Mouse (Mus musculus): ENCODE measurements around the gene Elmo1.

Gene Elmo1

DNA sequence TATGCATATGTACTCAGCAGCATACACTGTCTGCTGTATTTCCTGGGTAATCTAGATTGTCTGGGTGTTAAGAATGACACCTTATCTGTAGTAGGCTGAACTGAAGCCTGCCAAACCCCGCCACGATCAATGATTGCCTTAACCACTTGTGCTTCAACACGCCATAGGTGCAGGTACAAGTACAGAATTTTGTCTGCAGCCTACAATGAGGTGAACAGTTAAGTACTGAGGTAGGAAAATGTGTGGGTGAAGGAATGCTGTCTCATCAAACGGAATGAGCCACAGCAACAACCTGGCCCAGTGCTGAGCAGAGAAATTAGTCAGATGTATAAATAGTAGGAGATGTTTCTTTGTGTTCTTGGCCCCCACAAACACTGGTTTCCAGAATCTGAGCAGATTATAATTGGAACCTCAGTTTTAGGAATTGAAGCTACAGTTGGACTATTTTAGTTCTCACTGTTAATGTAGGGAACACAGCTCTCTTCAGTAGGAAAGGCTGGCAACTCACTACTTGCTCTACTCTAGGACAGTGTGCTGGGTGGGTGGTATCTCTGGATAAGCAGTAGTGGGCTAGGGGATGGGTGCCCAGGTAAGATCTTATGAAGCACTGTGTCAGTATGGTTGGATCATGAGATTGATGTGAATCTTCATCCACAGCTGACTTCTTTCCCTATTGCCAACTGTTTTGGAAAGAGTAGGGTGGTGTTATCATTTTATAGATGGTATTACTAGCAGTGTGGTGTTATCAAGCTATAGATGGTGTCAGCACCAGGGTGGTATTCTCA lies 4.7 kb downstream of the Elmo1 start:
- DNase-seq (ENCODE audit: low read depth, low spot score) = no peak

DNA sequence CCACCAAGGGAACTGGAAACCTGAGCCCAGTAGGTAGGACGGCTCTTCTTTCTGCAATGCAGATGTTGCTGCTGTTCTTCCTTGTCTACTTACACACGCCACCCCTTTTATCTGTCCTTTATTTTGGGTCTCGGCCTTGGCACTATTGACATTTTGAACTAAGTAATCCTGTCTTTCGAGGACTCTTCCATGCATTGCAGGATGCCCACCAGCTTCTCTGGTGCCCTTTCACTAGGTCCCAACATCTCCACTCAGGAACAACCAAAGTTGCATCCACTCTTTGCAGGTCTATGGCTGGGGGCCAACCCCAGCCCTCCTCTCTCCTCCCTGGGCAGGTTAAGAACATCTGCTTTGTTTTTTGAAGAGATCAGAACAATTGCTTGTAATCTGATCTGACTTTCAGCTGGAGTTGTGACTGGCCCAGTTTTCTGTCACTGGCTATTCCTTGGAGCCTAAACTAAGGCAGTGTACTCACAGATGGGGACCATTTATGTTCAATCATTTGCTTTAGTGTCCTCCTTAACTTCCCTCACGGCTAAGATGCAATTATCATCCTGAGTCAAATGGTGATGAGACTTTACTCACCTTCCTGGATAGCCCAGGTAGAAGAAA lies 6.7 kb downstream of the Elmo1 start:
- peak; percentile 33 for DNase-seq (ENCODE audit: low read depth, low spot score)

DNA sequence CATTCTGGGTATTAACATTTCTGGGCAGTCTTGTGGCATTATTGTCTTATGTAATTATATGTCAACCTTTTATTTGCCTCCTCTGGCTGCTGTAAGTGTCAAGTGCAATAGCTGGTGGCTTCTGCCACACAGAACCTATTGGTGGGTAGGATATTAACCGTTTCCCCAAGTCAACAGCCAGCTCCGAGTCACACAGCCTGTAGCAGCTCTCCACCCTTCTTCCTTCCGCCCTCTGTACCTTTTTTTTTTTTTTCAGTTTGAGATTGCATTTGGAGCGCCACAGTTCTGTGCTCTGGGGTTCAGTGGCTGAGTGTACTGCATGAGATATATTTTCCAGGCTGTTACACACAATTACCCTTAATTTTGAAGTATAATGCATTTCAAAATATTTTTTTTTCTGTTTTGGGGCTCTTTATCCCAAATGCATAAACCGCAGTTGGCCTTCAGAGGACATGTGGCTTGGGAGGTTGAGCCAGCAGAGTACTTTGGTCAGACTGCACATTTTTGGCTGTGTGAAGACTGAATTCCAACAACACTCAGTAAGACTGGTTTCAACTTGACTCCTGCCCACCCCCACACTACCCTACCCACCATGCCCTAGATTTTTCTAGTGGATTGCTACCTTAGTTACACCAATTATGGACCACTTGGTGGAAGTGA lies 7.7 kb downstream of the Elmo1 start:
- no peak for DNase-seq (ENCODE audit: low read depth, low spot score)

DNA sequence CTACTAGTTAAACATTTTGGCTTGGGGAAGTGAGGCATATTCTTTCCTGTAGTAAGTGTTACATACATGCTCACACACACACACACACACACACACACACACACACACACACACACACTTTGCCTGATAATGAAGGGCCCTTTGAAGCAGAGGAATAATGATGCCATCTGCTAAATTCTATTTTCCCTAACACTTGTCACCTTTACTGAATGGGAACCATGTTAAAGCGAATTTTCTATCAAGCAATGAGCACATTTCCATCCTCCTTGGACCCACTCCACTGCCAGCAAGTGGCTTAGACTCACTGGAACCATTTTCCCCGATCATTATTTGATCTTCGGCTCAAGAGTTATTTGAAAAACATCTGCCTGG lies 8.2 kb downstream of the Elmo1 start:
- DNase-seq (ENCODE audit: low read depth, low spot score) = no peak

DNA sequence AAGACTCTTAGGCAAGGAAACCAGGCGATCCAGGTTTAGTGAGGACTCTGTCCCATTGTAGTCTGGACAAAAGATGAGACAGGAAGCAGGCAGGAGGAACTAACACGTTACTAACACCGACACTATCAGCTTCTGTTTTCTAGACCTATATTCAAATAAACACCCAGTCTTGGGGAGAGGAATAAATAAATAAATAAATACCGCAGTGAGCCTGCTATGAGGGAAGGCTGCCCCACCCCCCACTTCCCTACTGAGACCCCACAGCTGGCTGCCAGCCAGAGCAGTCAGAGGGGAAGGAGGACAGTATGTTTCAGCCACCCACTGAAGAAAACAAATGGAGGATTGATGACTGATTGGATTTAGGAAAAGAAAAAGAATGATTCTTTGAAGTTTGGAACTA lies 9.2 kb downstream of the Elmo1 start:
- DNase-seq (ENCODE audit: low read depth, low spot score) = no peak

DNA sequence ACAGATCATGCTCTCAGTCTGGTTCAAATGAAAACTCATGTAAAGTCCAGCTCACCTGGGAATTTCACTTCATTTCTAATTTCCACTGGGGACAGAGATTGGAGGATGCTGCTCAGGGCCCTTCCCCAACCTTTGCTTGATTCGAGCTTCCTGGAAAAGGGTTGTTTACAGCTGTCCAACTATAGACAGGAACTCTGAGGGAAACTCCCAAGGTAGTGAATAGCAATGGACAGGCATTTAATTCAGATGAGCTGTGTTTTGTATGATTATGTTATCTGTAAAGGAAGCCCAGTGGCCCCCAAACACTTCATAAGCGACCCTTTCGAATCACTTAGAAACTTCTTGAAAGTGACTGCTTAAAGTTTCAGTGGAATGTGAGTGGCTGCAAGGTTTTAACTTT lies 10.0 kb downstream of the Elmo1 start:
- no peak for DNase-seq (ENCODE audit: low read depth, low spot score)

DNA sequence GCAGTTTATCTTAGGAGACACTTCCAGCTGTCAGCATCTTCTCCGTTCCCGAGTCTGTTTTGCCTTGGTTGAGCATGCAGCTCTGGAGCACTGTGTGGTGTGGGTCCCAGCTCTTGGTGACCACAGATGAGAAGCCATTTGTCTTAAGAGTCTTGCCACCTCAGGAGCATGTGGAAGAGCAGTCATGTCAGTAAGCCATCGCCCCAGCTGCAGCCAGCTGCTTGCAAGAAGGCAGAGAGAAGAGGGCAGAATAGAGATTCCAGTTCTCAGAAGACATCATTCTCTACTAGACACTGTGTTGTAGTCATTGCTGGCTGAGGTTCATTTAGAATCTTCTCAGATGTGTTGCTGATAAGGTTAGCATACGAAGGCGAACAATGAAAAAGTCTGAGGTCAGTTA lies 11.3 kb downstream of the Elmo1 start:
- DNase-seq (ENCODE audit: low read depth, low spot score) = no peak

DNA sequence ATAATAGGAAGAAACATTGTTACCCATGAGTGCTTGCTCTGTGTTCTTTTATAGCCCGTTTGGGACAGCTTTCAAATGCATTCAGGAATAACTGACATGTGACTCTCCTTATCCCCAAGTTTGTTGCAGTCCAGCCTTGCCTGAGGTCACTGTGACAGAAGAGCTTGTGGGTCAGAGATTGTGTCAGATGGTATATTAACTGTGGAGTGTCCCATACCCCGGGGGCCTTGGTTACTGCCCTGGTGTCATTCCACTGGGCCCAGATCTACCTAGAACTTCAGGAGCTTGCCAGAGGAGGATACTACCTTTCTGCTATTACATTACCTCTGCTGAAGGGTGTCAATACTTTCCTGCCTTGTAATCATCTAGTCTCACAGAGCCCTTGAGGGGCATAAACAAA lies 14.4 kb downstream of the Elmo1 start:
- no peak for DNase-seq (ENCODE audit: low read depth, low spot score)

DNA sequence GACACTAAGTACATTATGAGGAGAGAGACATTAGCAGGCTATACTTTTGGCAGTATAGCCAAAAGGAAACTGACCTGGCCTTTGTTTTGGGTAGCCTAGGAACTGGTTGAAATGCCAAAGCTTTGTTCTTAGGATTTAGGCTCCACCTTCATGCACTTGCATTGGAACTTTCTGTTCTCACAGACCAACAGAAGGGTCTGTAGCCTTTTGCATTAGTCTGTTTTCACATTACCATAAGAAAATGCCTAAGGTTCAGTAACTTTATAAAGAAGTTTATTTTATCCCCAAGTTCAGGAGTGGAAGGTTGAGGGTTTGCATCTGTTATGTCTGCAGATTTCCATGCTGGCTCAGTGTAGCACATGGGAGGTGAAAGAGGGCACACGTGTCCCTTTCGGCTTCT lies 15.6 kb downstream of the Elmo1 start:
- no peak for DNase-seq (ENCODE audit: low read depth, low spot score)

DNA sequence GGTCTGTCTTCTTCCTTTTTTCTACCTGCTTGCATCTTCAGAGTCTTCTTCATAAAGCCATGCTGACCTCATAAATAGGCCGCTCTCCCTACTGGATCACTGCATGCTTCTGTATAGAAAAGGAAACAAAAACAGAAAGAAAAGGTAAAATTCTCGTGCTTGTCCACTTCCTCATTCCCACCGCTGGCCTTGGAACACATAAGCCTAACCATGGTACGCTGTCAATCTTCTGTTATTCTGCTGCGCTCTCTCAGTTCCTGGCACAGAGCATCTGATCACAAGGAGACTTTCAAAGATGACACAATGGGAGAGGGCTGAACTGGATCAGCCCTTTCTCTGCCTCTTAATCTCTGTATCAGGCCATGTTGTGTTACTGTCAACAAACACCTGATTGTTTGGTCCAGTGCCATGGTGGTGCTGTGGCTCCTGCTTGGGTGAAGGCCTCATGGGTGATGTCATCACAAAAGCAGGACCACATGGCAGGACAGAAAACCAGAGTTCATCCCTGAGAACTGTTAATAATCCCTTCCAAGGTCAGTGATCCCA lies 17.6 kb downstream of the Elmo1 start:
- no peak for DNase-seq (ENCODE audit: low read depth, low spot score)

DNA sequence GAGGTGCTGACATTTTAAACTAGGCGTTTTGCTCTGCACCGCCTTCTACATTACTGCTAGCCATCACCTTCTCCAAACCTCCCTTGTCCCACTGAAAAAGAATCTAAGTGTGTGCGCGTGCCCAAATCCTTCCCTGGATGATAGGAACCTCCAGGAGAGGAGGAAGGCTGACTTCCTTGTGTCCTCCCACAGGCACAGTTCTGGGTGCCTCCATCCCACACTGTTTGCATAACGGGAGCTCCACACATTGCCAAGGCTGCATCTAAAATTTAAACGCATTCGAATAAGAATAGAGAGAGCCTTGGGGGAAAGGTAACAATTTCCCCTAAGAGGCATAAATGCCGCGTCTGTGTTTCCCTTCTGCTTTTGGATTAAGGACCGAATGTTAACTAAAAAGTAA lies 18.6 kb downstream of the Elmo1 start:
- DNase-seq (ENCODE audit: low read depth, low spot score) = peak; percentile 10

DNA sequence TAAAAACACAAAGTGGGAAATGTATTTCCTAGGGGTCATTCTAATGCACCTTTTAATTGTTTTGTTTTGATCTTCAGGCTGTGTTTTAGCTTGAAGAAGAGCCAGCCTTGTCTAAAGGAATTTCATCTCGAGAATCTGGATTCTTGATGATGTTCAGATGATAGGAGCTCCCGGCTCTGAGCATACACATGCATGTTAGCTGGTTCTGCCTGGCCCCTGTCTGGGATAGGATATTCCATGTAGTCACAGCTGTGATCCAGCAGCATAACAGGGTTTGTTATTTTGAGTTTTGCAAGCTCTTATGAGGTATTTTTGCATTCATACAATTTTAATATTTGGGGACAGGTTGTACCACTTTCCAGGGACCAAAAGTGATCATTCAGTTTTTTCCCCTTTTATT lies 19.1 kb downstream of the Elmo1 start:
- DNase-seq (ENCODE audit: low read depth, low spot score) = no peak

DNA sequence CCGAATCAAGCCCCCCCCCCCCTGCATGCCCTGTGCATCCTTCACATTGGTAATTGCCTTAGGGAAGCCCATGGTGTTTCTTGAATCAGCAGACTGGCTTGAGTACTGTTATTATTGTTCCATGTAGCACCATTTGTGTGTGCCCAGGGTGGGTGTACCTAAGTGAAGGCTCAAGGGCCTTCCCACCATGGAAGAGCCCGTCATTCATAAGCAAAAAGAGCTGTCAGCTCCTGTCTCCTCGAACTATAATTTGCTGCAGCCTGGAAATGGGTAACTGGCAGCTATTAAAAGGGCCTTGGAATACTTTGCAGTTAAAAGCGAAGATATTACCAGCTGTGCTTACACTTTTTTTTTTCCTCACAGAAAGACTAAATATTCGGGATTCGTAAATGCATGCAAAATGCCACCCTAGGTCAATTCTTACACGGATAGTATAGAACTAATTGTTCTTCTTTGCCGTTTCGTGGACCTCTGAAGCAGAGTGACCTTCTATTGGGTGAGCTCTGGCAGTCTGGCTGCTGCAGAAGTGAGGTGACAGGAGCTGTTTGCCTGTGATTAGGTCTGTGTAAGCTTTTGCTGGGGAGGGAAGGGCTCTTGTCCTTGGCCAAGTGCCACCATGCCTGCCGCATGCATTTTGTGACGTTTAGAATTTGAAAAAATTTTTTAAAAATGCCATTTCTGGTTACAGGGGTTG lies 19.7 kb downstream of the Elmo1 start:
- DNase-seq (ENCODE audit: low read depth, low spot score) = no peak

DNA sequence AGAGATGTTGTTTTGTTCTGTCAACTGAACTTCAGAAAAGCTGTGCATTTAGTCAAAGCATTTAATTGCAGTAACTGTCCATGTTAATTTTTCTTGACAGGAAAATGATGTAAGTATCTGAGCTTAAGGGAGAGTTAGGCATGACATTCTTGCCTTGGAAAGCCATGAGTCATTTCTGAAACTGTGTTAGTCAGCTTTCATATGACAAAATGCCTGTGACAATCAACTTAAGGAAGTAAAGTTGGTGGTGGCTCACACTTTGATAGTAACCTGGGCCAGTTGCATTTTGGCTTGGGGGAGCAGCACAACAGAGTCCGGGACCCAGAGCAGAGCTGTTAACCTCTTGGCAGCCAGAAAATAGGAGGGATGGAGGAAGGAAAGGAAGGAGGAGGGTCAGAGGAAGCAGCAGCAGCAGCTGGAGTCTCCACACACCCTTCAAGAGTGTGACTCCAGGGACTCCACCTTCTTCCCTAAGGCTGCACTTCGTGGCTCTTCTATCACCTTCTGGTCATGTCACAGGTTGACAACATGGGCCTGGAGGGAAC lies 20.9 kb downstream of the Elmo1 start:
- no peak for DNase-seq (ENCODE audit: low read depth, low spot score)

DNA sequence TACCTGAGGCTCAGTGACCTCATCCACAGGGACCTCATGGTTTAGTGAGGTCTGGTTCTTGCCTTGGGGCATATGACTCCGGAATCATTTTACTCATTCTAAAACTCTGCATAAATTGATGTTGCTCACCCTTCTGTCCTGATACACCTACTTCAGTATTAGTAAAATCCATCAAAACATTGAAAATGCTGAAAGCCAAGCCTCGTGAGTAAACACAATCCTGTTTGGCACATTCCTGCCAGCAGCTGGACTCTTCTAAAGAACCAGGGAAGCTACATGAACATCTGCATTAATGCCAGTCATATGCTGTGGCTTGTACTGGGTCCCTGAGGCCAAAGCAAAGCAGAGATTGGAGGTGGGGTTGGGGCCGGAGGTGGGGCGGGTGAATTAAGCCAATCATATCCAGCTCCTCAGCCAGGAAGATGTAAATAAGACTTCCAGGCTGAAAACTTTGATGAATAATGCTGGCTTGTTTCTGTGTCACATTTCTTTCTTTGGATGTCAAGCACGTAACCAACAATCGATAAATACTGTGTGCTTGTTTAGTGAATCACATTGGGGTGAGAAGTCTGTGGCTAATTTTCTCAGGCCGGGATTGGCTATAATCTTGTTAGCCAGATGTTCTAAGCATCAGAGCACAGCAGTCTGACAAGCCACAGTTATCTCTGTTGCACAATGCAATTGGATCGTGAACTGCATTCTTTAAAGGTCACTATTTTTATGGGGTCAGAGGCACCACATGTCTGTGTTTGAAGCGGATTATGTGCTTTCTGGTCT lies 24.9 kb downstream of the Elmo1 start:
- no peak for DNase-seq (ENCODE audit: low read depth, low spot score)

DNA sequence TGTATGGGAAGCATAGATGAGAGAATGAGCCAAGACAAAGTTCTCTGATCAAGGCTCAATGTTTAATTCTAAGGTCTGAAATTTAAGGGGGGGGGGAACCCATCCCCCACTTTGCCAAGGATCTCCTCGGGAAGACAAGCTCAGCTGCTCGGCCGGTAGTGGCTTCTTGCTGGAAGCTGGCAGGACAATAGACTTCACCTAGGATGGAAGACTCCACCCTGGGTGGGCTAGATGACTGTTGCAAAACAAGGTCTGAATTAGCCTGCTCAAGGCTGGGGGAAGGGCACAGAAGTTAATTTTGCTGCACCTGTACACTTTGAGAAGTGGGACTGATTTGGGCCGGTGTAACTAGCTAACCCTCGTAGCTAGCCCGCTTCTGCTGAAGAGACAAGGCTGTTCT lies 25.6 kb downstream of the Elmo1 start:
- DNase-seq (ENCODE audit: low read depth, low spot score) = peak; percentile 76

DNA sequence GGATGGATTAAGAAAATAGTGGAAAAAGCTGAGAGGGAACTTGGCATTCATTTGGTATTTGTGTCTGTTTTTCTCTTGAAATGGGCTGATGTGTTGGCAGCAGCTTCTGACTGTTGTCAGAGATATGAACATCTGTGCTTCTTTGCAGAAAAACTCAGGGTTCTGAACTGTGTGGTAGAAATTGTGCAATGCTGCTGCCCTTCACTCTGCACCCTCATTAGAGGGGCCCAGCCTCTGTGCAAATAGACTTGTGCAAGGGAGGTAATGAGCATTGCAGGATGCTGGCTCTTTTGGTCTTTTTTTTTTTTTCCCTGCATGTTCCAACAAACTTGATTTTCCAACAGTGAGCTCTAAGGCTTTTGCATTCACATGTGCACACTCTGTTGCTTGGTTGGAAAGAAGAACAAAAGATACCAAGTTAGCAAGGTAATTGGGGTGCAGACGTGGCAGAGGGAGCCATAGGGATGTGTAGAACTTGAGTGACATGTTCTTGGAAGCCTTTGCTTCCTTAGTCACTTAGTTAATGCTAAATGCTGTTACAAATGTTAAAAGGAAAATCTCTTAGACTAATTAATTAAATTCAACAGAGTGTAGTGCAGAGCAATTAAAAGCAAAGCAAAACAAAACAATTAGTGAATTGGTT lies 26.6 kb downstream of the Elmo1 start:
- no peak for DNase-seq (ENCODE audit: low read depth, low spot score)

DNA sequence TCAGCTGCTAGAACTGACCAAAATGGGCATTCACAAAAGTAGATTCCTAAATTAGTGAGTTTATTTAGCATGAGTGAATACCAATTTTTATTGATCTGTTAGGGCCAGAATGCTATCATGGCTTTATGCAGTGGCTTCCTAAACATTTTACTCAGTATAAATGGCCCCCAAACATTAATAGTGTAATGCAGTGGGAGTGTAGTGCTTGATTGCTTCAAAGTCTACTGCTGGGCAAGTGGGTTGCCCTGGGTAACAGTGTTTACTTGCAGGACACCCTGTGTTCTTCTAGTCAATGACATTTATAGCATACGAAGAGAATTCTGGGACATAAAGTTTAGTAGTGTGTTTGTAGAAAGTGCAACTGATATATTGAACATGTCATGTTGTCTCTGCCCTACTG lies 27.3 kb downstream of the Elmo1 start:
- DNase-seq (ENCODE audit: low read depth, low spot score) = no peak

DNA sequence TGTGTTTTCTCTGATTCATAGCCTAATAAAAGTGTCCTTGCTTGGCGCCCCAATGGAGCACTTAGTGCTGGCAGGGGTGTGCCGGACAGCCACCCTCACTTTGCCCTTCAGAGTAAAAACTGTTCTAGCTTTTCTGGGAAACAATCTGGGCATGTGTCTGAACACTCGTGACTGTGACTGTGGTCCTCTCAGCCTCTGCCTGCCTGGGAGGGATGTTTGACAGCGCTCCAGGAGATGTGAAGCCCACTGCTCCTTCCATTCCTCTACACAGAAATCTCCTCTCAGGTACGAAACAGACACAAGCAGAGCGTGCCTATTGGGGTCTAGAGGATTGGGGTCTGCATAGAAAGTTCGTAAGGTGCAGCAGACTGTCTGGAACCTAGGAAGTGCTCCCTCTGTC lies 28.5 kb downstream of the Elmo1 start:
- DNase-seq (ENCODE audit: low read depth, low spot score) = no peak

DNA sequence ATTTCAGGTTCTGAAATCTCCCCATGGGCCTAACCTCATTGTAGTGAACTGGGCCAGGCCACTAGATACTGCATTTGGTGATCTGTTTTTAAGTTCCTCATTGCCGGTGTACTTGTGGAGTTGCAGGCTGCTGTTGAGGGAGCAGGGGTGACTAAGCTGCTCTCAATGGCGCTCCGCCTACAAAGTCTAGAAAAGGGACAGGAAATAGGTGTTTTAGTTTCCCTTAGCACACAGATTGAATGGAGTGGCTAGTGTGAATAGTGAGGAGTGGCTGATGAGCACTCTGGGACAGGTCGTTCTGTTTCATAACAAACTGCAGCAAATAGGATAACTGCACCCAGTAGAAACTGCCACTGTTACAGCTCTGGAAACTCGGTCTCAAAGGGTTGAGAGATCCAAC lies 30.3 kb downstream of the Elmo1 start:
- peak; percentile 8 for DNase-seq (ENCODE audit: low read depth, low spot score)

Measured in ES-CJ7 (cell line).